Mouse (Mus musculus): ENCODE measurements at regions not wholly inside any gene's neighbourhood (a gene's known extent, or its start where the extent isn't known, plus 50 kb on each side); places are given as distances from the start of the nearest gene placed in this dataset.

DNA sequence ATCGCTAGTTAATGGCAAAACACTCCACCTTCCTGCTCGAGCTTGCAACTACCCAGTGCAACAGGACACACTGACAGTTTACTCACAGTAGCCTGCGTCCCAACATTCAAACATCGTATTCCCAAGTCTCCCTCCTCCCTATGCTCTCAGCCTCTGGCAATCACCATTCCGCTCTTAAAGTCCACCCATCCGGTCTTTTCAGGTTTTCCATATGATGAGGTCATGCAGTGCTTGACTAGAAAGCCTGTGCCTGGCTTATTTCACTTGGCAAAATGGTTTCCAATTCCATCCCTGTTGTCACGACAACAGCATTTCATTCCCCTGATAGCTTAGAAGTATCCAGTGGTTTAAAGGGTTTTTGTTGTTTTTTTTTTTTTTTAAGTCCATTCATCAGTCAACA lies 79.1 kb upstream of the H2afz start:
- H3K27ac ChIP-seq (ENCODE audit: insufficient read depth, low read length) = peak overlapping the region; percentile 91
- no peak for TF ChIP-seq CTCF (IDR thresholded peaks at IDR 0.05; ENCODE audit: low read depth, low read length)
- no peaks in the 10 kb centered on the region for H3K27me3 ChIP-seq (ENCODE audit: control insufficient read depth, insufficient read depth, low read length, poor library complexity, severe bottlenecking)
- H3K4me1 ChIP-seq (ENCODE audit: control insufficient read depth, insufficient read depth, low read length) = peaks cover 8% of the 10 kb centered on the region
- H3K36me3 ChIP-seq (ENCODE audit: control insufficient read depth, insufficient read depth, low read length, poor library complexity, severe bottlenecking) = no peaks in the 10 kb centered on the region
- H3K9ac ChIP-seq (ENCODE audit: low read depth, poor library complexity, severe bottlenecking) = no peak overlapping the region
- H3K4me3 ChIP-seq (ENCODE audit: low read depth, low read length) = no peak overlapping the region
- no peaks in the 10 kb centered on the region for H3K9me3 ChIP-seq (replicated peaks; ENCODE audit: control insufficient read depth, insufficient read depth, low read length, poor library complexity, severe bottlenecking)

DNA sequence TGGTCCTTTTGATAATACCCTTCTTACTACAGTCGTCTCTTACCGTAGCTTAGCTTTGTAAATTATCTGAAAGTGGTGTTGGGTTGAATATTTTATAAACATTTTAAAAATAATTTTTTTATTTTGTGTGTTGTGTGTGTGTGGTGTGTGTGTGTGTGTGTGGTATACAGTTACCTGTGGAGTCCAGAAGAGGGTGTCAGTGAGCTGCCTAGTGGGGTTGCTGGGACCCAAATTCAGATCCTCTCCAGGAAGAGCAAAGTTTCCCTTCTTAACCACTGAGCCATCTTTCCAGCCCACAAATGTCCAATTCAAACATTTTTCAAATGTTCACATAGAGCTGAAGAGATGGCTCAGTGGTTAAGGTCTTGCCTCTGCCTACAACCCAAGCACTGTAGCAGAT lies 78.4 kb upstream of the H2afz start:
- peaks cover 8% of the 10 kb centered on the region for H3K4me1 ChIP-seq (ENCODE audit: control insufficient read depth, insufficient read depth, low read length)
- H3K36me3 ChIP-seq (ENCODE audit: control insufficient read depth, insufficient read depth, low read length, poor library complexity, severe bottlenecking) = no peaks in the 10 kb centered on the region
- no peak overlapping the region for H3K4me3 ChIP-seq (ENCODE audit: low read depth, low read length)
- H3K9ac ChIP-seq (ENCODE audit: low read depth, poor library complexity, severe bottlenecking) = no peak overlapping the region
- TF ChIP-seq CTCF (IDR thresholded peaks at IDR 0.05; ENCODE audit: low read depth, low read length) (no peak), EP300 (IDR thresholded peaks at IDR 0.05; ENCODE audit: insufficient read depth, low read depth, low read length) (no peak), POLR2A (IDR thresholded peaks at IDR 0.05; ENCODE audit: insufficient read depth, low read length) (no peak)
- H3K27ac ChIP-seq (ENCODE audit: insufficient read depth, low read length) = no peak overlapping the region
- H3K9me3 ChIP-seq (replicated peaks; ENCODE audit: control insufficient read depth, insufficient read depth, low read length, poor library complexity, severe bottlenecking) = no peaks in the 10 kb centered on the region
- no peaks in the 10 kb centered on the region for H3K27me3 ChIP-seq (ENCODE audit: control insufficient read depth, insufficient read depth, low read length, poor library complexity, severe bottlenecking)

DNA sequence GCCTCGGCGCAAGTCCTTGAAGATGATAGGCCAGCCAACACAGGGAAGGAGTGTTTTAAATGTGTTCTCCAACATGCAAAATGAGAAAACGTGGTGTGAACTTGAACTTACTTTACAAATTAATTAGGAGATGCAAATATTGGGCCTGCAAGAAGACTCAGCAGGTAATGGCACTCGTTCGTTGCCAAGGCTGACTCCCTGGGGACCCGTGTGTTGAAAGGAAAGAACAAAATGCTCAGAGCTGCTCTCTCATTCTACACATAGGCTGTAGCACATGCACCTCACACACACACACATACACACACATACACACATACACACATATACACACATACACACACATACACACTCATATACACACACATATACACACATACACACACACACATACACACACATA lies 74.6 kb upstream of the H2afz start:
- Histone ChIP-seq H3K27me3 (ENCODE audit: control insufficient read depth, insufficient read depth, low read length, poor library complexity, severe bottlenecking) (no peaks in the 10 kb centered on the region), H3K27ac (ENCODE audit: insufficient read depth, low read length) (no peak overlapping the region), H3K9ac (ENCODE audit: low read depth, poor library complexity, severe bottlenecking) (no peak overlapping the region), H3K4me3 (ENCODE audit: low read depth, low read length) (no peak overlapping the region), H3K9me3 (replicated peaks; ENCODE audit: control insufficient read depth, insufficient read depth, low read length, poor library complexity, severe bottlenecking) (no peaks in the 10 kb centered on the region), H3K4me1 (ENCODE audit: control insufficient read depth, insufficient read depth, low read length) (no peaks in the 10 kb centered on the region), H3K36me3 (ENCODE audit: control insufficient read depth, insufficient read depth, low read length, poor library complexity, severe bottlenecking) (no peaks in the 10 kb centered on the region)
- TF ChIP-seq POLR2A (IDR thresholded peaks at IDR 0.05; ENCODE audit: insufficient read depth, low read length) (no peak), EP300 (IDR thresholded peaks at IDR 0.05; ENCODE audit: insufficient read depth, low read depth, low read length) (no peak), CTCF (IDR thresholded peaks at IDR 0.05; ENCODE audit: low read depth, low read length) (no peak)

DNA sequence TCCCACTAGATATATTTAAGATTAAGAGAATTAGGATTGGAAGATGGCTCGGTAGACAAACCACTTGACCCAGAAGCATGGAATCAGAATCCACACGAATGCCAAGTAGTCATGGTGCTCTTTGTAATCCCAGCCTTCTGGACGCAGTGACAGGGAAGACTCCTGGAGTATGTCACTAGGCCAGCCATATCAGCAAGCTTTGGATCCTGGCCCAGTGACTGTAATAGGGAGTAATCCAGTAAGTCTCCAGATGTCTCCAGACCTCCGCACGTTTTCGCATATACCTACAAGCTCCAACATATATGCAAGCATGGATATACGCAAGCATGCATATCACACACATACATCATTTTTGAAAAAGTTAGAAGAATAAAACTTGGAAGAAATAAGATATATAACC lies 73.9 kb upstream of the H2afz start:
- Histone ChIP-seq H3K27me3 (ENCODE audit: control insufficient read depth, insufficient read depth, low read length, poor library complexity, severe bottlenecking) (no peaks in the 10 kb centered on the region), H3K9me3 (replicated peaks; ENCODE audit: control insufficient read depth, insufficient read depth, low read length, poor library complexity, severe bottlenecking) (no peaks in the 10 kb centered on the region), H3K4me3 (ENCODE audit: low read depth, low read length) (no peak overlapping the region), H3K36me3 (ENCODE audit: control insufficient read depth, insufficient read depth, low read length, poor library complexity, severe bottlenecking) (no peaks in the 10 kb centered on the region), H3K9ac (ENCODE audit: low read depth, poor library complexity, severe bottlenecking) (no peak overlapping the region), H3K4me1 (ENCODE audit: control insufficient read depth, insufficient read depth, low read length) (no peaks in the 10 kb centered on the region), H3K27ac (ENCODE audit: insufficient read depth, low read length) (no peak overlapping the region)
- TF ChIP-seq CTCF (IDR thresholded peaks at IDR 0.05; ENCODE audit: low read depth, low read length) = no peak
- TF ChIP-seq POLR2A (IDR thresholded peaks at IDR 0.05; ENCODE audit: insufficient read depth, low read length) = no peak
- TF ChIP-seq EP300 (IDR thresholded peaks at IDR 0.05; ENCODE audit: insufficient read depth, low read depth, low read length) = no peak

DNA sequence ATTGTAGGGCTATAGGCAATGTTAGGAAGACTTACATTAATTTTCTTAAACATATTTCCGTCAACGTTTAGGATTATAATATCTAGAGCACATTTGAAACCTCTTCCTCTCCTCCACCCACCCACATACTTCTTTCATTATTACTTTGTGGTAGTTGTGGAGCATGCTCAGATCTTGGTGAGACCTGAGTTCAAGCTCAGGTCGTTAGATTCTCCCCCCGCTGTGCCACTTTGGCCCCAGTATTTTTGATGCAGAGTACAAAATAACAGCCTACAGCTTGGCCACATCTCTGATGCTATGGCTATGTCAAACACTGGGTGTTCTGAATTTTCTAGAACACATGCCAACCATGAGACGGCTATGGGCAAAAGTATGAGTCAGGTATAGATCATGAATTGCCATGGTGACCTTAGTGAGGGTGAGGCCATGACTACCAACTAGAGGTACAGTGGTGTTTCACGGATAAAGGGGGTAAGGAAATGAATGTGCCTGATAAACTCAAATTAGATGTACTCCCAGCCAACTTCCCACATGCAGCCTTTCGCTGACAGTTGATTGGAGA lies 68.5 kb upstream of the H2afz start:
- no peak for TF ChIP-seq EP300 (IDR thresholded peaks at IDR 0.05; ENCODE audit: insufficient read depth, low read depth, low read length)
- no peak for TF ChIP-seq POLR2A (IDR thresholded peaks at IDR 0.05; ENCODE audit: insufficient read depth, low read length)
- TF ChIP-seq CTCF (IDR thresholded peaks at IDR 0.05; ENCODE audit: low read depth, low read length) = no peak
- Histone ChIP-seq H3K36me3 (ENCODE audit: control insufficient read depth, insufficient read depth, low read length, poor library complexity, severe bottlenecking) (no peaks in the 10 kb centered on the region), H3K4me1 (ENCODE audit: control insufficient read depth, insufficient read depth, low read length) (no peaks in the 10 kb centered on the region), H3K27me3 (ENCODE audit: control insufficient read depth, insufficient read depth, low read length, poor library complexity, severe bottlenecking) (no peaks in the 10 kb centered on the region), H3K4me3 (ENCODE audit: low read depth, low read length) (no peak overlapping the region), H3K9me3 (replicated peaks; ENCODE audit: control insufficient read depth, insufficient read depth, low read length, poor library complexity, severe bottlenecking) (no peaks in the 10 kb centered on the region), H3K9ac (ENCODE audit: low read depth, poor library complexity, severe bottlenecking) (no peak overlapping the region), H3K27ac (ENCODE audit: insufficient read depth, low read length) (no peak overlapping the region)

DNA sequence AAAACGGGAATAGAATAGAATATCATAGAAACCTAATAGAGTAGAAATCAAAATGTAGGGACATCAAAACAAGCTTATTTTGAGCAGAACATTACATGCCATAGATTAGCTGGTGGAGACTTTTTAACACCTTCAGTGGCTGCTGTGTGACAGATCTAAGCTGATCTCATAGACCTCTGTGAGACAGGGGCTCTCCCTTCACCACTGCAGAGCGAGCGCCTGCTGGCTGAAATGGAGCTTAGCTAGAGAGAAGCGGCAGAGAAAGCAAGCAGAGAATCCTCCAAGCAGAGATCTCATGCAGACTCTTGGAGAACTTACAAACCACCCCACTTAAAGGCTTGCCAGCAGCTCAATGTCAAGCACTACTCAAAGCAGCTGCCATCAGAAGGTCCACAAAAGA lies 65.5 kb upstream of the H2afz start:
- H3K27me3 ChIP-seq (ENCODE audit: control insufficient read depth, insufficient read depth, low read length, poor library complexity, severe bottlenecking) = no peaks in the 10 kb centered on the region
- no peak overlapping the region for H3K27ac ChIP-seq (ENCODE audit: insufficient read depth, low read length)
- no peak for TF ChIP-seq POLR2A (IDR thresholded peaks at IDR 0.05; ENCODE audit: insufficient read depth, low read length)
- no peak for TF ChIP-seq CTCF (IDR thresholded peaks at IDR 0.05; ENCODE audit: low read depth, low read length)
- no peak for TF ChIP-seq EP300 (IDR thresholded peaks at IDR 0.05; ENCODE audit: insufficient read depth, low read depth, low read length)
- H3K4me1 ChIP-seq (ENCODE audit: control insufficient read depth, insufficient read depth, low read length) = no peaks in the 10 kb centered on the region
- no peaks in the 10 kb centered on the region for H3K36me3 ChIP-seq (ENCODE audit: control insufficient read depth, insufficient read depth, low read length, poor library complexity, severe bottlenecking)
- no peak overlapping the region for H3K9ac ChIP-seq (ENCODE audit: low read depth, poor library complexity, severe bottlenecking)
- H3K9me3 ChIP-seq (replicated peaks; ENCODE audit: control insufficient read depth, insufficient read depth, low read length, poor library complexity, severe bottlenecking) = no peaks in the 10 kb centered on the region
- no peak overlapping the region for H3K4me3 ChIP-seq (ENCODE audit: low read depth, low read length)

Measured in ES-Bruce4 (cell line).